Mouse (Mus musculus): ENCODE data around the gene Cars. TPM values are rescaled to one million over a fixed set of nuclear protein-coding genes. Genes with fewer than 3 reads are reported as not detected.

Gene Cars
- polyA plus RNA-seq, 1 experiment from 2014 or later: 34.7 TPM

DNA sequence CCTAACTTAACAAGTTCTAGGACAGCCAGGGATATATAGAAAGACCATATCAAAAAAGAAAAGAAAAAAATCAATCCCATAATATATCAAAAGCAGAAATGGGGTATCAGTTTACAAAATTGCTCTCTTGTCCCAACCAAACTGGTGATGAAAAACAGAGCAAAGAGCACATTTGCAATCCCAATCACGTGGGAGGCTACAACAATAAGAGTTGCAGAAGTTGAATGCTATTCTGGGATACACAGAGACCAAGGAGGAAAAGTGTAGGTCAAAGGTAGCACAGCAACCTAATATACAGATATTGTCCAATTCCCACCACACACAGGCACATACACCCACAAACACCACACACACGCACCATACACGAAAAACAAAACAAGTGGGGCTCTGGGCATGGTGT lies 63.6 kb downstream of the Cars start:
- Histone ChIP-seq H3K9me3 (replicated peaks; ENCODE audit: low read length) (no peaks in the 10 kb centered on the region), H3K36me3 (ENCODE audit: insufficient read depth, low read length) (peaks cover 50% of the 10 kb centered on the region), H3K27ac (no peak overlapping the region), H3K27me3 (ENCODE audit: insufficient read depth, low read length) (no peaks in the 10 kb centered on the region), H3K4me2 (ENCODE audit: low read length) (no peak overlapping the region), H3K4me3 (replicated peaks; ENCODE audit: low read depth, low read length) (no peak overlapping the region), H3K4me1 (replicated peaks; ENCODE audit: insufficient read depth, low read length) (no peaks in the 10 kb centered on the region), H3K9ac (ENCODE audit: low read depth, low read length) (no peak overlapping the region)
- TF ChIP-seq CTCF (IDR thresholded peaks at IDR 0.05; ENCODE audit: low read depth): no peak
- DNase-seq (ENCODE audit: low spot score) (no peak), ATAC-seq (replicated peaks; ENCODE audit: low FRiP score, low read depth) (no peak)
- 90% methylated on average over 3 of the region's 3 CpGs for WGBS

DNA sequence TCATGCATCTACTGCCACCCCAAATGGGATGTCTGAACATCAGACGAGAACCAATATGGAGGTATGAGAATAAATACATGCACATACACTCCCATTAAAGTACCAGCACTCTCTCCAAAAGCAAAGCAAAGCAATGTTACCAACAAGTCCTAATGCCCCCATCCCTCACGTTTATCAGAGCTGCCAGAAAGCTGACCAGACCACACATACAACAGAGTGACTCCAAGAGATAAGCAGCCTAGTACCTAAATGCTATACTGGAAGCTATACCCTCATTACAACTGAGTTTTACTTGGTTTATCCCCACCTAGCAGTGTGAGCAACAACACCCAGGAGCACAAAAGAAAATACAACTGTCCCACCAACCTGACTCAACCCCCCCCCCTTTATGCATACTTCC lies 66.6 kb downstream of the Cars start:
- no peak for ATAC-seq (replicated peaks; ENCODE audit: low FRiP score, low read depth)
- H3K27ac ChIP-seq: no peak overlapping the region
- 88% methylated on average over 2 of the region's 2 CpGs for WGBS

DNA sequence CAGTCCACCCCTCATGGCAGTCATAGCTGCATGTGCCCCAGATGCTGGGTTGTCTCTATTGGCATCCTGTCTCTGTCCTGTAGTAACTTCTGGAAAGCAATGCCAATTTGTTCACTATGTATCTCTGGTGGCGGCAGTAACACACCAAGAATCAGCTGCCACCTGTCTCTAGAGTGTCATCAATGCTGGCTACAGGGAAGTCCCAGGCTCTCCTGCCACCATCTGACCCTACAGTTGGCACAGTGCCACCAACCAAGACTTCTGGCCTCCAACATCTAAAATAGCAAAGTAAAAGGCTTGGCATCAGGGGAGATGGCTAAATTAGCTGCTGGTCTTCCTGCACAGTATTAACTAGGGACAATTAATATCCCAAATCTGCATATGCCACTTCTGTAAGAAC lies 67.5 kb downstream of the Cars start:
- TF ChIP-seq CTCF (IDR thresholded peaks at IDR 0.05; ENCODE audit: low read depth): no peak
- DNase-seq (ENCODE audit: low spot score) (no peak), ATAC-seq (replicated peaks; ENCODE audit: low FRiP score, low read depth) (no peak)
- Histone ChIP-seq H3K27me3 (ENCODE audit: insufficient read depth, low read length) (no peaks in the 10 kb centered on the region), H3K36me3 (ENCODE audit: insufficient read depth, low read length) (peaks cover 79% of the 10 kb centered on the region), H3K4me1 (replicated peaks; ENCODE audit: insufficient read depth, low read length) (no peaks in the 10 kb centered on the region), H3K9ac (ENCODE audit: low read depth, low read length) (no peak overlapping the region), H3K9me3 (replicated peaks; ENCODE audit: low read length) (no peaks in the 10 kb centered on the region), H3K4me2 (ENCODE audit: low read length) (no peak overlapping the region), H3K27ac (no peak overlapping the region), H3K4me3 (replicated peaks; ENCODE audit: low read depth, low read length) (no peak overlapping the region)
- 79% methylated on average over 1 of the region's 1 CpGs for WGBS

More for the DNA sequence above, 66.6 kb downstream of the Cars start:
- Histone ChIP-seq H3K9me3 (replicated peaks; ENCODE audit: low read length) (no peaks in the 10 kb centered on the region), H3K4me3 (replicated peaks; ENCODE audit: low read depth, low read length) (no peak overlapping the region), H3K36me3 (ENCODE audit: insufficient read depth, low read length) (peaks cover 78% of the 10 kb centered on the region), H3K27me3 (ENCODE audit: insufficient read depth, low read length) (no peaks in the 10 kb centered on the region), H3K4me2 (ENCODE audit: low read length) (no peak overlapping the region), H3K4me1 (replicated peaks; ENCODE audit: insufficient read depth, low read length) (no peaks in the 10 kb centered on the region), H3K9ac (ENCODE audit: low read depth, low read length) (no peak overlapping the region)
- no peak for TF ChIP-seq CTCF (IDR thresholded peaks at IDR 0.05; ENCODE audit: low read depth)
- no peak for DNase-seq (ENCODE audit: low spot score)

DNA sequence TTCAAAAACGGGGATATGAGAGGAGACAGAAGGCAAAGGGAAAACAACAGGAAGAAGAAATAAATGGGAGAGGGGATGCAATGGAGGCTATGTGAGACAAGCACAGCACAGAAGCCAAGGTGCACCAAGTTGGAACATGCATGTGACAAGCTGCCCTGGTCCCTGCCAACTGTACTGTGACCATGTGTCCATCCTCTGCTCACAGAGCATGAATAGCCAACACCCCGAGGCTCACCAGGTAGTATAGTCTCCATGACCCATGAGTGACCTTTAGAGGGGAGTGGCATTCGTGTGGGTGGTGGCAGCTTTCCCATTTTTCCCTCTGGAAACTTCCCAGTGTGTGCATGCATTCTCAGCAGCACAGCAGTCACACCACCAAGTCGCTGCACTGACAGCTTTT lies 80.6 kb downstream of the Cars start:
- Histone ChIP-seq H3K36me3 (ENCODE audit: insufficient read depth, low read length) (peaks cover 85% of the 10 kb centered on the region), H3K4me3 (replicated peaks; ENCODE audit: low read depth, low read length) (no peak overlapping the region), H3K9me3 (replicated peaks; ENCODE audit: low read length) (no peaks in the 10 kb centered on the region), H3K27ac (no peak overlapping the region), H3K4me1 (replicated peaks; ENCODE audit: insufficient read depth, low read length) (no peaks in the 10 kb centered on the region), H3K9ac (ENCODE audit: low read depth, low read length) (no peak overlapping the region), H3K27me3 (ENCODE audit: insufficient read depth, low read length) (no peaks in the 10 kb centered on the region), H3K4me2 (ENCODE audit: low read length) (no peak overlapping the region)
- ATAC-seq (replicated peaks; ENCODE audit: low FRiP score, low read depth): 0 out of 2 replicates have a peak, but pooled peaks have one; percentile 16
- WGBS: 60% methylated on average over 4 of the region's 4 CpGs
- no peak for DNase-seq (ENCODE audit: low spot score)
- TF ChIP-seq CTCF (IDR thresholded peaks at IDR 0.05; ENCODE audit: low read depth): no peak

DNA sequence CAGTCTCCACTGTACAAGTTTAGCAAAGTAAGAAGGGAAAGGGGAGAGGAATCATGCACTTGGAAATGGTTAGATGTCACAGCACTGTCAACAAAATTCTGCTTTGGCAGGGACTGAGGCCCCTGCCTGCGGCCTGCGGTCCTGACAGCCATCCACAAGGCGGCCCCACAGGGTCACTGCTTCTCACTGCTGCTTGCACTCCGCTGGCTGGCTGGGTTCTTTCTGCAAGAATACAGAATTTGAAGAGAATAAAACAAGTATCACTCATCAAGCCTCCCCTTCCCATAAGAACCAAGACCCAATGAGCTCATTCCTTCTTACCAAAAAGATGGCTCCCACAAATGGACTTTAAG lies 85.5 kb downstream of the Cars start:
- peaks cover 62% of the 10 kb centered on the region for H3K36me3 ChIP-seq (ENCODE audit: insufficient read depth, low read length)
- no peak for TF ChIP-seq CTCF (IDR thresholded peaks at IDR 0.05; ENCODE audit: low read depth)
- no peak for DNase-seq (ENCODE audit: low spot score)

DNA sequence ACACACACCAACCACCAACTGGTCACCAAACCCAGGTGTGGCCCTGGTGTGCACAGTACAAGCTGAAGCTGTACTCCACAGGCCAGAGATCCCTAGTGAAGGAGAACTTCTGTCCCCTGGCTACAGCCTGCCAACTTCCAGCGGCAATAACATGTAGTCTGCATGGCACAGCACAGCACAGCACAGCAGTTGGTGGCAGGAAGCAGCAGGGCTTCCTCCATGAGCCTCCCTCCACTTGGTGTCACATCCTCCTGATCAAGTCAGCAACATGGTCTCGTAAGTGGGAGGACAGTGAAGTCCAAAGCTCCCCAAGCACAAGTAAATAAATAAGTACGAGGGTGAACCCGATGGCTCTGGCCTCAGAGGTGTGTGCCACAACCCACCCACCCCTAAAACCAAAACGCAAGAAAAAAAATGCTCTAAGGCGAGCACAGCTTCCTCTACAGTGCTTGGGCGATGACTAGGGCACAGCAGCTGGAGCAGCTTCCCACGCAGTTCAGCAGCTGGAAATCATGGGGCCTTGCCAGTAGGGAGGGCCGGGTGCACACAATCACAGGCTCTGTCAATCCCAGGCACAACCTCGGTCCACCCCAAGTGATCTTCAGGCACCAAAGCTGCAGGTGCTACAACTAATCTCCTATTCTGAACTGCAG lies 86.0 kb downstream of the Cars start:
- Histone ChIP-seq H3K27ac (no peak overlapping the region), H3K36me3 (ENCODE audit: insufficient read depth, low read length) (peaks cover 57% of the 10 kb centered on the region), H3K4me1 (replicated peaks; ENCODE audit: insufficient read depth, low read length) (no peaks in the 10 kb centered on the region), H3K4me2 (ENCODE audit: low read length) (no peak overlapping the region), H3K9me3 (replicated peaks; ENCODE audit: low read length) (no peaks in the 10 kb centered on the region), H3K9ac (ENCODE audit: low read depth, low read length) (no peak overlapping the region), H3K4me3 (replicated peaks; ENCODE audit: low read depth, low read length) (no peak overlapping the region), H3K27me3 (ENCODE audit: insufficient read depth, low read length) (no peaks in the 10 kb centered on the region)
- 91% methylated on average over 10 of the region's 10 CpGs for WGBS
- no peak for TF ChIP-seq CTCF (IDR thresholded peaks at IDR 0.05; ENCODE audit: low read depth)
- ATAC-seq (replicated peaks; ENCODE audit: low FRiP score, low read depth) (no peak), DNase-seq (ENCODE audit: low spot score) (no peak)

More for the DNA sequence above, 85.5 kb downstream of the Cars start:
- Histone ChIP-seq H3K4me2 (ENCODE audit: low read length) (no peak overlapping the region), H3K9me3 (replicated peaks; ENCODE audit: low read length) (no peaks in the 10 kb centered on the region), H3K4me1 (replicated peaks; ENCODE audit: insufficient read depth, low read length) (no peaks in the 10 kb centered on the region), H3K9ac (ENCODE audit: low read depth, low read length) (no peak overlapping the region), H3K4me3 (replicated peaks; ENCODE audit: low read depth, low read length) (no peak overlapping the region), H3K27me3 (ENCODE audit: insufficient read depth, low read length) (no peaks in the 10 kb centered on the region), H3K27ac (no peak overlapping the region)
- no peak for ATAC-seq (replicated peaks; ENCODE audit: low FRiP score, low read depth)
- WGBS: 89% methylated on average over 4 of the region's 4 CpGs

DNA sequence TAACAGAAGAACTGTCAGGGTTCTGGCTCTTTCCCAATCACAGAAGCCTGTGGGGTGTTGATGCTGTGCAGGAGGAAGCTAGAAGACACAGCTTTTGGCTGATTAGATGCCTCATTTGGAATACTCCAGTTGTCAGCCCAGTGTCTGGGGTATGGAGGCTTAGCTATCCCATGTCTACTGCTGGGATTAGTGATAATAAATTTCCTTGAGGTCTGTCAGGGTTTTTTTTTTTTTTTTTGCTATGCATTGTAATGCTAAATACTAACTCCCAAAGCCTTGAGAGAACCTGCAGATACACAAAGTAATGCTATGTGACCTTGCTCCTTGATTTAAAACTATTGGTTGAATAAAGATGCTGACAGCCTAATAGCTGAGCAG lies 88.6 kb downstream of the Cars start:
- H3K27ac ChIP-seq: no peak overlapping the region
- no peak for DNase-seq (ENCODE audit: low spot score)
- H3K4me3 ChIP-seq (replicated peaks; ENCODE audit: low read depth, low read length): no peak overlapping the region
- peaks cover 31% of the 10 kb centered on the region for H3K36me3 ChIP-seq (ENCODE audit: insufficient read depth, low read length)
- H3K4me1 ChIP-seq (replicated peaks; ENCODE audit: insufficient read depth, low read length): no peaks in the 10 kb centered on the region
- TF ChIP-seq CTCF (IDR thresholded peaks at IDR 0.05; ENCODE audit: low read depth): no peak
- no peak for ATAC-seq (replicated peaks; ENCODE audit: low FRiP score, low read depth)
- H3K9ac ChIP-seq (ENCODE audit: low read depth, low read length): no peak overlapping the region
- no peaks in the 10 kb centered on the region for H3K9me3 ChIP-seq (replicated peaks; ENCODE audit: low read length)
- no peaks in the 10 kb centered on the region for H3K27me3 ChIP-seq (ENCODE audit: insufficient read depth, low read length)
- H3K4me2 ChIP-seq (ENCODE audit: low read length): no peak overlapping the region
